Mouse (Mus musculus): ENCODE data around the gene Hand2. TPM values are rescaled to one million over a fixed set of nuclear protein-coding genes. Genes with fewer than 3 reads are reported as not detected.

Gene Hand2
- not detected in 2 replicates for polyA plus RNA-seq (2012; rRNA removed)

GRCm38 (mm10) chr8:57320851-57321743, at the start of gene Hand2:
Hand2 (plus strand) TSS chr8:57320983.
- no peaks in the 10 kb centered on the region for H3K4me1 ChIP-seq (ENCODE audit: control insufficient read depth, insufficient read depth, low read length)
- H3K27ac ChIP-seq (ENCODE audit: insufficient read depth, low read length) = no peak within 1 kb of the TSS
- TF ChIP-seq CTCF (IDR thresholded peaks at IDR 0.05; ENCODE audit: extremely low read depth, insufficient read depth, low read length) (no peak), POLR2A (IDR thresholded peaks at IDR 0.05; ENCODE audit: extremely low read depth, insufficient read depth, low read length) (no peak)
- no peak within 1 kb of the TSS for H3K4me3 ChIP-seq (ENCODE audit: insufficient read depth, low read length)

GRCm38 (mm10) chr8:57273055-57273454, 47.7 kb upstream of the Hand2 start:
- no peak for TF ChIP-seq CTCF (IDR thresholded peaks at IDR 0.05; ENCODE audit: extremely low read depth, insufficient read depth, low read length)
- no peak for TF ChIP-seq POLR2A (IDR thresholded peaks at IDR 0.05; ENCODE audit: extremely low read depth, insufficient read depth, low read length)
- no peak overlapping the region for H3K27ac ChIP-seq (ENCODE audit: insufficient read depth, low read length)
- no peaks in the 10 kb centered on the region for H3K4me1 ChIP-seq (ENCODE audit: control insufficient read depth, insufficient read depth, low read length)
- H3K4me3 ChIP-seq (ENCODE audit: insufficient read depth, low read length) = no peak overlapping the region

GRCm38 (mm10) chr8:57293441-57293840, 27.3 kb upstream of the Hand2 start:
- no peak for TF ChIP-seq POLR2A (IDR thresholded peaks at IDR 0.05; ENCODE audit: extremely low read depth, insufficient read depth, low read length)
- TF ChIP-seq CTCF (IDR thresholded peaks at IDR 0.05; ENCODE audit: extremely low read depth, insufficient read depth, low read length) = no peak
- Histone ChIP-seq H3K4me1 (ENCODE audit: control insufficient read depth, insufficient read depth, low read length) (no peaks in the 10 kb centered on the region), H3K27ac (ENCODE audit: insufficient read depth, low read length) (no peak overlapping the region), H3K4me3 (ENCODE audit: insufficient read depth, low read length) (no peak overlapping the region)

- H3K27ac ChIP-seq (ENCODE audit: insufficient read depth, low read length) = no peak overlapping the region
- no peak overlapping the region for H3K4me3 ChIP-seq (ENCODE audit: insufficient read depth, low read length)
Measured at GRCm38 (mm10) chr8:57303513-57303912, 17.3 kb upstream of the Hand2 start.

GRCm38 (mm10) chr8:57304944-57305343, 15.8 kb upstream of the Hand2 start:
- TF ChIP-seq POLR2A (IDR thresholded peaks at IDR 0.05; ENCODE audit: extremely low read depth, insufficient read depth, low read length) = no peak
- no peak for TF ChIP-seq CTCF (IDR thresholded peaks at IDR 0.05; ENCODE audit: extremely low read depth, insufficient read depth, low read length)
- no peaks in the 10 kb centered on the region for H3K4me1 ChIP-seq (ENCODE audit: control insufficient read depth, insufficient read depth, low read length)
- no peak overlapping the region for H3K4me3 ChIP-seq (ENCODE audit: insufficient read depth, low read length)
- no peak overlapping the region for H3K27ac ChIP-seq (ENCODE audit: insufficient read depth, low read length)

More at GRCm38 (mm10) chr8:57303513-57303912, 17.3 kb upstream of the Hand2 start:
- no peak for TF ChIP-seq CTCF (IDR thresholded peaks at IDR 0.05; ENCODE audit: extremely low read depth, insufficient read depth, low read length)
- H3K4me1 ChIP-seq (ENCODE audit: control insufficient read depth, insufficient read depth, low read length) = no peaks in the 10 kb centered on the region

GRCm38 (mm10) chr8:57306441-57306840, 14.3 kb upstream of the Hand2 start:
- TF ChIP-seq POLR2A (IDR thresholded peaks at IDR 0.05; ENCODE audit: extremely low read depth, insufficient read depth, low read length) = no peak
- no peak for TF ChIP-seq CTCF (IDR thresholded peaks at IDR 0.05; ENCODE audit: extremely low read depth, insufficient read depth, low read length)
- Histone ChIP-seq H3K4me3 (ENCODE audit: insufficient read depth, low read length) (no peak overlapping the region), H3K27ac (ENCODE audit: insufficient read depth, low read length) (no peak overlapping the region), H3K4me1 (ENCODE audit: control insufficient read depth, insufficient read depth, low read length) (no peaks in the 10 kb centered on the region)

- Histone ChIP-seq H3K4me1 (ENCODE audit: control insufficient read depth, insufficient read depth, low read length) (no peaks in the 10 kb centered on the region), H3K4me3 (ENCODE audit: insufficient read depth, low read length) (no peak overlapping the region), H3K27ac (ENCODE audit: insufficient read depth, low read length) (no peak overlapping the region)
- no peak for TF ChIP-seq POLR2A (IDR thresholded peaks at IDR 0.05; ENCODE audit: extremely low read depth, insufficient read depth, low read length)
- TF ChIP-seq CTCF (IDR thresholded peaks at IDR 0.05; ENCODE audit: extremely low read depth, insufficient read depth, low read length) = no peak
Measured at GRCm38 (mm10) chr8:57309844-57310485, 10.8 kb upstream of the Hand2 start.

GRCm38 (mm10) chr8:57312031-57312981, 8.5 kb upstream of the Hand2 start:
- Histone ChIP-seq H3K4me1 (ENCODE audit: control insufficient read depth, insufficient read depth, low read length) (no peaks in the 10 kb centered on the region), H3K4me3 (ENCODE audit: insufficient read depth, low read length) (no peak overlapping the region), H3K27ac (ENCODE audit: insufficient read depth, low read length) (no peak overlapping the region)
- TF ChIP-seq CTCF (IDR thresholded peaks at IDR 0.05; ENCODE audit: extremely low read depth, insufficient read depth, low read length) (no peak), POLR2A (IDR thresholded peaks at IDR 0.05; ENCODE audit: extremely low read depth, insufficient read depth, low read length) (no peak)

- no peak overlapping the region for H3K27ac ChIP-seq (ENCODE audit: insufficient read depth, low read length)
- TF ChIP-seq POLR2A (IDR thresholded peaks at IDR 0.05; ENCODE audit: extremely low read depth, insufficient read depth, low read length) (no peak), CTCF (IDR thresholded peaks at IDR 0.05; ENCODE audit: extremely low read depth, insufficient read depth, low read length) (no peak)
- H3K4me3 ChIP-seq (ENCODE audit: insufficient read depth, low read length) = no peak overlapping the region
- H3K4me1 ChIP-seq (ENCODE audit: control insufficient read depth, insufficient read depth, low read length) = no peaks in the 10 kb centered on the region
Measured at GRCm38 (mm10) chr8:57313583-57313982, 7.2 kb upstream of the Hand2 start.

All from cortical plate, adult 2 months (tissue).